Mouse (Mus musculus) urinary bladder, postnatal 25 days (tissue): ENCODE results near the gene Cish.
"Not testable (repeated sequence)": the region's sequence is repeated elsewhere in the genome, so short reads cannot be mapped to it uniquely, and the experiment has no call there.

Source experiments
- DNase-seq: peaks from one replicate; pipeline ENCODE4 v3.0.0; 2022; ENCODE audit warnings: low spot score

Gene Cish

GRCm38 (mm10) chr9:107298876-107299275, 3.0 kb downstream of the Cish start:
- DNase-seq, result no peak

- DNase-seq, result no peak
These were observed 4.0 kb downstream of the Cish start for GRCm38 (mm10) chr9:107299783-107300182.

- DNase-seq, result no peak
These were observed 4.6 kb downstream of the Cish start for GRCm38 (mm10) chr9:107300224-107300973.

GRCm38 (mm10) chr9:107301554-107302331, 5.9 kb downstream of the Cish start:
- no peak for DNase-seq

- DNase-seq, result no peak
These were observed 6.8 kb downstream of the Cish start for GRCm38 (mm10) chr9:107302592-107302991.

DNA sequence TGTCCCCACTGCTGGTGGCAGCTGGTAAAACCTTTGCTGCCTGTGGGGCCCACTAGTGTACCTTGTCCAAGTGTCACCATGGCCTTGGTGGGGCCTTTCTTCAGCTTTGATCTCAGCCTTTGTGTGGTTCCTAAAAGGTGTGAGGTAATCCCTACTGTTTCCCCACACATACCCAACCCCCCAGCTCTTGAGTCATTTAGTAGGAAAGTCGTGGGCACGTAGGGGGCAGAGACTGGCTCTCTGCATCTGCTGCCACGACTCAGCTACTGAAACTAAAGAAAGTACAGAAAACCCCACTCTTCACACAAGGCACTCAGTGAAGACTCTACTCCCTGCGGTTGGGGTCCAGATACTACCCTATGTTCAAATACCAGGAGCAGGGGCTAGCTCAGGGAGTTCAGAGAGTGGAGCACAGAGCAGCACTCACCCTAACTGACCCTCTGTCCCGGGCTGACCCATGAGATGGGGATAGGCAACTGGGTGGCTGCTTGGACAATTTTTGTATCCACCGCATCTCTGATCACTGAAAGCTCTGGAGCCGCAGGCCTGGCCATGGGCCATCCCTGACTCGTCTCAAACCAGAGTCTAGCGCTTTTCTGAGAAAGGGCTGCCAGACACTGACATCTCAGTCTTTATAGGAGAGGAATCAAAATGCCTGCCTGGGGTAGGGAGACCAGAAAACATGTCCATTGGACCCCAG, 7.4 kb downstream of the Cish start:
- no peak for DNase-seq

DNA sequence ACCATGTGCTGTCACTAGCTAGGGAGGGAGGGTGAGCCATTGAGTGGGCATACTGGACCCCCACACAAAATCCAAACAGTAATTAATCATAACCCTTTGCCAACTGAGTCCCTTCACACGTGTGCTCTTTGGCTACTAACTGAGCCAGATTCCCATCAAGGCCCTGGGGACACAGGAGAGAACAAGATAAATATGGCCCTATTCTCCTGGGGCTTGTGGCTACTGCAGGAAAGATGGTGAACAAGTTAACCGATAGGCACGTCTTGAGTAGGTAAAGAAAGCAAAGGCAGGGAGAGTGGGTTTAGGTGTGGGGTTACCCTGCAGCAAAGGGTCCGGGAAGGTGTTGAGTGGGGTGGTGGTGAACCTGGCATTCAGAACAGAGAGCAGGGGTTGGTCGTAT, 8.1 kb downstream of the Cish start:
- no peak for DNase-seq

GRCm38 (mm10) chr9:107304383-107304782, 8.6 kb downstream of the Cish start:
- DNase-seq, result no peak

GRCm38 (mm10) chr9:107305012-107305411, 9.2 kb downstream of the Cish start:
- DNase-seq, result no peak

DNA sequence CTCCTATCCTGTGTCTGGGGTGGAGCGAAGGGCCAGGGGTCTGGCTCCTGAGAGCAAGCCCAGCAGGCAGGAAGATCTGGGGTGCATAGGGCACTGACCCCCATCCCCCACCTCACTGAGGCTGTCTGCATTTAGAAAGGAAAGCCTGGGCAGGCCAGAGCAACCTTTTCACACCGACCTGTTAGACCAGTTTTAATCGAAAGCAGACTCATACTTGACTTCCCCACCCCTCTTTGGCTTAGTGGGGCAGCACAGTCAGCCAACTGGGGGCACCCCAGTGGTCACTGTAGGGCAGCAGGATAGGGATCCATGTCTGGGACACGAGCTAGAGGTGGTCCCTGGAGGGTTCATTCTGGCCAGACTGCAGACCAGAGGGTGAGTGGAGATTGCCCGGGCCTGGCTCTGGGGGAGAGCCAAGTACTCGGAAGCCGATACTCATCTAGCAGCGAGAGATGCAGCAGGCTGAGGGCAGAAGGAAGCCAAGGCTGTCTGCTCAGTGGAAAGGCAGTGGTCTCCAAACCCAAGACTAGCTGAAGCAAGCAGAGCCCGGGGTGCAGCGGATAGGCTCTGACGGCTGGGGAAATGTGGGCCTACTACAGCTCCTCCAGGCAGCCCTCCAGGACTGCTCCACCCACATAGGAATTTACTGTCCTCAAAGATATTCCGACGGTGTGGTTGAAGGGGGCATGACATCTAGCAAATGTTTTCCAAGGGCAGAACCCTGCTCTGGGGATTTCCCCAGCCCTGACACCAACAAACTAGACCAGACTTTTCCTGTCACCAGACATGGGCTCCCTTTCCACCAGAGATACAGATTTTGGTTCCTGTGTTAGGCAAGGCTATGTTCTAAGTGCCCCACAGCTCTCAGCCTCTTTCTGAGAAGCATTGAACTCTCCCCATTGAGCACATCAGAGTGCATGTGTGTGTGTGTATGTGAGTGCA, 10.0 kb downstream of the Cish start:
- peak; percentile 36 for DNase-seq

GRCm38 (mm10) chr9:107306673-107307072, 10.8 kb downstream of the Cish start:
- not testable (repeated sequence) for DNase-seq

DNA sequence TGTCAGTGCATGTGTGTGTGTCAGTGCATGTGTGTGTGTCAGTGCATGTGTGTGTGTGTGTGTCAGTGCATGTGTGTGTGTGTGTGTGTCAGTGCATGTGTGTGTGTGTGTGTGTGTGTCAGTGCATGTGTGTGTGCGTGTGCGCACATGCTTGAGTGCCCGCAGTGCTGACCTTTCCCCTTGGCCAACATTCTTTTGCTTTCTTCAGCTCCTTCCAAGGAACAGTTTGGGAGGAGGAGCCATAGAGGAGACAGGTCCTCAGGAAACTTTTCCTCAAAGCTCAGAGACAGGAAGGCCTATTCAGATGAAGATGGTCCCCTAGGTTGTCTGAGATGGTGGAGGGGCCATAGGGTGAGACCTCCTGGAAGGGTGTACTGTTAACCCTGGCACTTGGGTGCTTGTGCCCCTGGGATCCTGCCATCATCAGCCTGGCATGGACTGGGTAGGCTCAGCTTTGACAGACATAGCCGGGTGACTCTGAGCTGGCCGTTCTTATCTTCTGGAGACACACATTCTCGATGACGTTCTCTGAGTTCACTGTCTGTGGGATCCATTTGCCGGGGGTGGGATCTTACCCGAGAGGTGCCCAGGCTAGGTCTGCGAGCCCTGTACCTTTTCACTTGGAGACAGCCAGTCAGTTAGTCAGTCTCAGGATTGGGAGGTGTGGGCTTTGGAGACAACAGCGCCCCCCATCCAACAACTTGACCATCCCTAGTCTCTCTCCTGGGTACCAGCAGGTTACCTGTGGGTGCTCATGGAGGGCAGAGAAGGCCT, 11.5 kb downstream of the Cish start:
- no peak for DNase-seq

DNA sequence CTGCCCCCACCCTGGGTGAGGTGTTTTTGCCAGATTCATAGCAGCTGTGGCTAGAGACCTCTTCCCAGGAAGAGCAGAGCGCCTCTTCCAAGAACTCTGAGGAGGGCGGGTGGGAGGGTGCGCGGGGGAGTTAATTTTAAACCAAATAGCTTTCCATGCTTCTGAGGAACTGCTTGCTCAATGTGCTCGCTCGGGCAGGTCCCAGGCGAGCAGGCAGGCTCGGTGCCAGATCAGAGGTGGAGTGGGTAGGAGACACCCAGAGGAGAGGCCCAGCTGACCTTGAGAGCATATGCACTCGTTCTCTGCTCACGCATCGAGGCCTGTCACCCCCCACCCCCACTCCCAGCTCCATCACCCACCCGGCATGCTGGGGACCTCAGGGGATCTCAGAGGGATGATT, 12.1 kb downstream of the Cish start:
- DNase-seq, result peak; percentile 79

DNA sequence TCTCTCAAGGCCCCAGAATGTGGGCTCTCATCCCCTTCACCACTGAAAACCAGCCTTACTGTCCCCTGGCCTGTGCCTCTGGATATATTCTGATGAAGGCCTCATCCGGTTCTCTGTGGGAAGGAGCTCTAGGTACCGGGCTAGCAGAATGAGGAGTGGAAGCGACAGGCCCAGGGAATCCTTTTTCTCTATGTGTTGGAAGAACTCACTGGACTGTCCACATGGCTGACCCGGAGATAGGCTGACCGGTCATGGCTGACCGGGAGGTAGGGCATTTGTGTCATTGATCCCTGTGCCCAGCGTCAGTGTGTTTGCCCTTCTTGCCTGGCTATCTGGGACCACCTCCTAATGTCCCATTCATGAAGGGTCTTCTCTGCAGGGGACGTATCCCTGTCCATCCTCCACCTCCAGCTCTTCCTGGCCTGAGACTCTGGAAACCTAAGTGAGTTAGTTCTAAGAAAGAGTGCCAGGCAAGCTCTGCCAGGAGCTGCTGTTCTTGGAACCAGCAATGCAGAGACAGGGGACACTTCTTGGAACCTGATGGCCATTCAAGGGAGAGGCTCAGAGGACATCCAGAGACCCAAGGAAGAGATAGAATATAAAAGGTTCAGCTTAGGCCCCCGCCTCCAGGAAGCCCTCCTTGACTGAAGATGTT, 12.6 kb downstream of the Cish start:
- no peak for DNase-seq

DNA sequence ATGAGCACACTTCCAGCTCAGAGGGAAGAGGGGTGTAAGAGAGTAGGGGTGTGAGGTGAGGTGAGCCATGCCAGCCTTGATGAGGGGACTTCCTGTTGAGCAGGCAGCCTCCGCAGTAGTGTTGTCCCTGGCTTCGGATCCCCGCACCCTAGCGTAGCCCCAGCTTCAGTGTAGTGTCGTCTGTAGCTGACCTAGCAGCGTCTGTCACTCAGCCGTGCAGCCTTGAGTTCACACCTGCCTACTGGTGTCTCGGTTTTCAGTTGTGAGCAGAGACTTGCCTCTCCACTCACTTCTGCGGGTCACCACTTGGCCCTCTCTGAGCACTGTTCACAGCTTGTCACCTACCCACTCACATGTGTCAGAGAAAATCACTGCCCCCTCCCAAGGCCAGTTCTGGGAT, 13.3 kb downstream of the Cish start:
- no peak for DNase-seq

GRCm38 (mm10) chr9:107309600-107309999, 13.8 kb downstream of the Cish start:
- no peak for DNase-seq

GRCm38 (mm10) chr9:107312811-107313584, 17.2 kb downstream of the Cish start:
- no peak for DNase-seq

DNA sequence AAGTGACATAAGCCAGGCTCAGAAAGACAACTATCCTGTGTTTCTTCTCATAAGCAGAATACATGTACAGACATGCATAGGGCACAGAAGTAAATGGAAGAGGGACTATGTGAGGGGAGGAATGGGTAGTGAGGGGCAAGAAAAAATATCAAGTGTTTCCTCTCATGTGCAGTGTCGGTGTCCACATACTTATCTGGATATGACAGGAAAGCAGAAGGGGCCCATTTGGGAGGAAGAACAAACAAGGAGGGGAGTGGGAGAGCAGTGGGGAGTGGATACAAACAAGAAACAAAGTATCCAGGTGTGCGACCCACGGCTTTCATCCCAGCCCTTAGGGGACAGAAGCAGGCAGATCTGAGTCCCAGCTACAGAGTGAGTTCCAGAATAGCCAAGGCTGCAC, 18.1 kb downstream of the Cish start:
- DNase-seq, result no peak

DNA sequence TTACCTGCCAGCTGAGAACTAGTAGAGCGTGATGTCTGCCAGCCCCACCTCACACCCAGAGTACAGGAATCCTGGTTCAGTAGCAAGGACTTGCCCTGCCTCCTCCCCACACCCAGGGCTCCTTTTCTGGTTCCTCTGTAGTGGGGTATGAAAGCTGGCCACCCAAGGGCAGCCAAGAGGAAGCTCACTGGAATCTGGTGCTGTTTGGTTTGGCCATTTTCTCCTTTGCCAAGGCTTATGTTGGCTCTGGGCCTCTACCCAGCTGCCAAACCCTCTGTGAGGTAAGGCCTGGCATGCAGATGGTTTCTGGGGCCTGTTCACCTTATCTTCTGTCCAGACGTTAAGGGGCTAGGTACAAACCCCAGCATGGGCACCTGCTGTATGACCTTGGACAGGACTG, 20.0 kb downstream of the Cish start:
- DNase-seq, result no peak
